Comparison of ENCODE assay signal across 8 mouse cellular contexts in the genomic region with DNA sequence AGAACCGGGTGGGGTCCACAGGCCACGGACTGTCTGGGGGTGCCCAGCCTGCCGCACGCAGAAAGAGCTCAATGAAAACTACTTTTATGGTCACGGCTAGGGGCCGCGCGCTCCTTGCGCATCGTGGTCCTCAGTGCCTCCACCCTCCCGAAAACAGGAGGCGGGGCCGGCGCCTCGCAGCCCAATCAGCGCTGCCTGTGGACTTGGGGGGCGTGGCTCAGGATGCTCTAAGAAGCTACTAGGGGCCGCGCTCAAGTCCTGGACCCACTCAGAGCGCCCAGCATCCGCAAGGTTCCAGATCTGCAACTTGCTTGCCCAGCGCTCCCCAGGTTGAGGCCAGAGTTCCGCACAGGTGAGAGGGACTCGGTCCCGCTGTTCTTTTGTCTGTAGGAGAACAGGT. TPM values are rescaled to one million over a fixed set of nuclear protein-coding genes. Genes with fewer than 3 reads are reported as not detected.
DNase-seq lines count a peak whose midpoint lies in the region; ATAC-seq and TF ChIP-seq lines count a peak whose summit lies in the region.

A gene (plus strand): TSS at position 190 of the 400 bp plus-strand sequence.

- H3K4me2 ChIP-seq in embryonic facial prominence, embryonic 12.5 days (replicated peaks) = peak within 1 kb of the TSS; percentile 66
- peak within 1 kb of the TSS; percentile 56 for H3K4me2 ChIP-seq in intestine, postnatal 0 days (replicated peaks; ENCODE audit: low read depth)

- no peaks in the 10 kb centered on the region for H3K9me3 ChIP-seq in embryonic facial prominence, embryonic 12.5 days
- H3K9me3 ChIP-seq in intestine, postnatal 0 days (ENCODE audit: control insufficient read depth) = no peaks in the 10 kb centered on the region

- peak; percentile 65 for DNase-seq in adrenal gland, postnatal 25 days
- peak; percentile 99 for DNase-seq in heart, adult 11 months
- DNase-seq in left cerebral cortex, postnatal 36 days (ENCODE audit: low spot score in 2 of 2) = peak; percentile 37 to 47
- DNase-seq in mesoderm, embryonic 11.5 days (ENCODE audit: low read depth, low spot score) = peak; percentile 91
- peak; percentile 72 for DNase-seq in right cerebral cortex, postnatal 4 days

- no peaks in the 10 kb centered on the region for H3K36me3 ChIP-seq in embryonic facial prominence, embryonic 12.5 days
- H3K36me3 ChIP-seq in intestine, postnatal 0 days (ENCODE audit: control insufficient read depth, insufficient read depth) = no peaks in the 10 kb centered on the region

- 1% methylated on average over 25 of the region's 25 CpGs for WGBS in embryonic facial prominence, embryonic 12.5 days
- 1% methylated on average over 25 of the region's 25 CpGs for WGBS in intestine, postnatal 0 days

- peak within 1 kb of the TSS; percentile 33 for H3K4me3 ChIP-seq in embryonic facial prominence, embryonic 12.5 days
- H3K4me3 ChIP-seq in intestine, postnatal 0 days (ENCODE audit: low read depth, low read length) = peak within 1 kb of the TSS; percentile 38

- H3K27me3 ChIP-seq in embryonic facial prominence, embryonic 12.5 days = peaks cover 28% of the 10 kb centered on the region
- H3K27me3 ChIP-seq in intestine, postnatal 0 days (replicated peaks; ENCODE audit: control insufficient read depth, insufficient read depth, low read length) = peaks cover 16% of the 10 kb centered on the region; the same call in 1 of the 2 replicates

- TF ChIP-seq CTCF in intestine, postnatal 0 days (IDR thresholded peaks at IDR 0.05; ENCODE audit: low read depth) = peak; percentile 56

- H3K9ac ChIP-seq in embryonic facial prominence, embryonic 12.5 days = peak within 1 kb of the TSS; percentile 8; the same call in 1 of the 2 replicates
- H3K9ac ChIP-seq in intestine, postnatal 0 days (ENCODE audit: low read depth, low read length) = no peak within 1 kb of the TSS

- intact Hi-C loops in left cerebral cortex, postnatal 36 days (cut with DNase I) = loop anchor here (5.0 kb wide), 1 partner anchor 80 kb away; no protein-coding TSS in a partner anchor

- peak; percentile 79 for ATAC-seq in embryonic facial prominence, embryonic 12.5 days (ENCODE audit: insufficient number of reproducible peaks, insufficient read depth, low FRiP score, low TSS enrichment)
- ATAC-seq in intestine, postnatal 0 days = peak; percentile 57; the same call in 1 of the 2 replicates
- no peak for ATAC-seq in monocyte, adult 5-6 weeks (replicated peaks; ENCODE audit: insufficient number of reproducible peaks, low FRiP score, low TSS enrichment, poor library complexity, severe bottlenecking)

- no peak within 1 kb of the TSS for H3K27ac ChIP-seq in embryonic facial prominence, embryonic 12.5 days
- no peak within 1 kb of the TSS for H3K27ac ChIP-seq in intestine, postnatal 0 days (ENCODE audit: low read depth, low read length)

- H3K4me1 ChIP-seq in embryonic facial prominence, embryonic 12.5 days = peaks cover 34% of the 10 kb centered on the region
- no peaks in the 10 kb centered on the region for H3K4me1 ChIP-seq in intestine, postnatal 0 days (replicated peaks; ENCODE audit: control insufficient read depth, insufficient read depth, low read length)

RNA-seq across cellular contexts. Expression of the gene that starts here (rescaled TPM):
- 5.1 and 6.9 TPM in 2 replicates for total RNA-seq in adrenal gland, postnatal 25 days (2021)
- polyA plus RNA-seq in embryonic facial prominence, embryonic 12.5 days (2016; fragmentation: Nextera tagmentation; extraction: Ambion mirVana) = 6.7 and 7.1 TPM in 2 replicates
- polyA plus RNA-seq in intestine, postnatal 0 days (2015; fragmentation: Nextera tagmentation; extraction: Ambion mirVana) = 9.1 and 9.2 TPM in 2 replicates
- 1 to 10 TPM; 1.9 to 2.8 TPM for total RNA-seq in left cerebral cortex, postnatal 36 days (2021)
- 0.10 TPM in 1 of 3 replicates, not detected in the others for total RNA-seq in monocyte, adult 5-6 weeks (2017)

Comparison
In these comparisons a context has a peak if more than half of its experiments do, and no peak if none do; other contexts are left out.
1. DNase-seq: peak in every context shown above with its lines; median percentile 99 in heart, adult 11 months; 91 in mesoderm, embryonic 11.5 days; 72 in right cerebral cortex, postnatal 4 days; 65 in adrenal gland, postnatal 25 days; 42 in left cerebral cortex, postnatal 36 days.